Mouse (Mus musculus) E14TG2a.4 (cell line): ENCODE measurements around the gene Smarca4.

ENCODE experiments used
- H3K27me3 ChIP-seq: 2 replicates; pipeline ENCODE4 v1.6.1; 2014; ENCODE audit warnings: low read length, control low read depth; ENCODE audit not compliant: insufficient read depth
- H3K36me3 ChIP-seq: 2 replicates; pipeline ENCODE4 v1.6.1; 2014; ENCODE audit warnings: low read length, control low read depth; ENCODE audit not compliant: insufficient read depth
- H3K4me1 ChIP-seq: replicated peaks from 2 replicates; pipeline ENCODE4 v1.6.1; 2014; ENCODE audit warnings: low read depth, low read length, control low read depth
- H3K4me3 ChIP-seq: replicated peaks from 2 replicates; pipeline ENCODE4 v1.5.1; 2014; ENCODE audit warnings: mild to moderate bottlenecking, low read length
- H3K9me3 ChIP-seq: 2 replicates; pipeline ENCODE4 v1.6.1; 2014; ENCODE audit warnings: low read length, control low read depth
- CTCF ChIP-seq: conservative IDR thresholded peaks from 2 replicates; pipeline ENCODE4 v1.5.1; 2014; ENCODE audit warnings: low read length
- NANOG ChIP-seq: IDR thresholded peaks from 2 replicates; pipeline ENCODE4 v1.6.1; 2014; ENCODE audit warnings: borderline replicate concordance, low read length, mixed read lengths
- POU5F1 ChIP-seq: IDR thresholded peaks from 2 replicates; pipeline ENCODE4 v1.6.1; 2014; ENCODE audit warnings: low read length, borderline replicate concordance

The Smarca4 gene

GRCm38 (mm10) chr9:21668946-21669345 lies 53.0 kb downstream of the Smarca4 start:
- TF ChIP-seq NANOG (no peak), POU5F1 (no peak), CTCF (no peak)
- Histone ChIP-seq H3K27me3 (no peaks in the 10 kb centered on the region), H3K4me3 (no peak overlapping the region), H3K9me3 (no peaks in the 10 kb centered on the region), H3K4me1 (peaks cover 25% of the 10 kb centered on the region), H3K36me3 (peaks cover 100% of the 10 kb centered on the region)

- H3K4me1 ChIP-seq = peaks cover 25% of the 10 kb centered on the region
- H3K4me3 ChIP-seq = no peak overlapping the region
- no peaks in the 10 kb centered on the region for H3K27me3 ChIP-seq
- H3K36me3 ChIP-seq = peaks cover 100% of the 10 kb centered on the region
- no peaks in the 10 kb centered on the region for H3K9me3 ChIP-seq
- TF ChIP-seq POU5F1 (no peak), CTCF (no peak), NANOG (no peak)
Observed at GRCm38 (mm10) chr9:21670354-21670753, 54.4 kb downstream of the Smarca4 start.

GRCm38 (mm10) chr9:21671753-21672152 lies 55.8 kb downstream of the Smarca4 start:
- H3K27me3 ChIP-seq = no peaks in the 10 kb centered on the region
- peaks cover 25% of the 10 kb centered on the region for H3K4me1 ChIP-seq

GRCm38 (mm10) chr9:21677706-21678105 lies 61.7 kb downstream of the Smarca4 start:
- Histone ChIP-seq H3K4me3 (no peak overlapping the region), H3K36me3 (peaks cover 95% of the 10 kb centered on the region), H3K9me3 (no peaks in the 10 kb centered on the region), H3K4me1 (peaks cover 10% of the 10 kb centered on the region), H3K27me3 (no peaks in the 10 kb centered on the region)
- TF ChIP-seq CTCF (no peak), POU5F1 (no peak), NANOG (no peak)

More at GRCm38 (mm10) chr9:21671753-21672152, 55.8 kb downstream of the Smarca4 start:
- no peak overlapping the region for H3K4me3 ChIP-seq
- peaks cover 100% of the 10 kb centered on the region for H3K36me3 ChIP-seq
- no peak for TF ChIP-seq NANOG
- no peak for TF ChIP-seq POU5F1
- no peak for TF ChIP-seq CTCF
- no peaks in the 10 kb centered on the region for H3K9me3 ChIP-seq

- Histone ChIP-seq H3K9me3 (no peaks in the 10 kb centered on the region), H3K36me3 (peaks cover 95% of the 10 kb centered on the region), H3K4me1 (peaks cover 10% of the 10 kb centered on the region), H3K27me3 (no peaks in the 10 kb centered on the region), H3K4me3 (no peak overlapping the region)
- TF ChIP-seq CTCF (no peak), POU5F1 (no peak), NANOG (no peak)
Observed at GRCm38 (mm10) chr9:21680448-21680847, 64.5 kb downstream of the Smarca4 start.

GRCm38 (mm10) chr9:21682827-21683226 lies 66.9 kb downstream of the Smarca4 start:
- Histone ChIP-seq H3K9me3 (no peaks in the 10 kb centered on the region), H3K4me3 (no peak overlapping the region), H3K36me3 (peaks cover 95% of the 10 kb centered on the region), H3K27me3 (no peaks in the 10 kb centered on the region), H3K4me1 (peaks cover 4% of the 10 kb centered on the region)
- TF ChIP-seq CTCF (peak; percentile 44), POU5F1 (no peak), NANOG (no peak)

GRCm38 (mm10) chr9:21683897-21684296 lies 67.9 kb downstream of the Smarca4 start:
- peaks cover 95% of the 10 kb centered on the region for H3K36me3 ChIP-seq
- no peaks in the 10 kb centered on the region for H3K4me1 ChIP-seq
- H3K27me3 ChIP-seq = no peaks in the 10 kb centered on the region
- no peaks in the 10 kb centered on the region for H3K9me3 ChIP-seq
- TF ChIP-seq CTCF = no peak
- no peak for TF ChIP-seq NANOG
- TF ChIP-seq POU5F1 = no peak
- H3K4me3 ChIP-seq = no peak overlapping the region

GRCm38 (mm10) chr9:21688554-21688953 lies 72.6 kb downstream of the Smarca4 start:
- no peak for TF ChIP-seq CTCF
- no peak for TF ChIP-seq POU5F1
- TF ChIP-seq NANOG = no peak
- H3K36me3 ChIP-seq = peaks cover 97% of the 10 kb centered on the region
- no peak overlapping the region for H3K4me3 ChIP-seq
- no peaks in the 10 kb centered on the region; the same call in 1 of the 2 replicates for H3K4me1 ChIP-seq
- H3K27me3 ChIP-seq = no peaks in the 10 kb centered on the region
- H3K9me3 ChIP-seq = no peaks in the 10 kb centered on the region

GRCm38 (mm10) chr9:21690031-21690430 lies 74.1 kb downstream of the Smarca4 start:
- H3K4me3 ChIP-seq = no peak overlapping the region
- H3K27me3 ChIP-seq = no peaks in the 10 kb centered on the region
- H3K4me1 ChIP-seq = no peaks in the 10 kb centered on the region; the same call in 1 of the 2 replicates
- H3K9me3 ChIP-seq = no peaks in the 10 kb centered on the region
- peaks cover 97% of the 10 kb centered on the region for H3K36me3 ChIP-seq
- TF ChIP-seq CTCF = no peak
